Mouse (Mus musculus) midbrain, embryonic 12.5 days (tissue): ENCODE data around the gene Mrm3. TPM values are rescaled to one million over a fixed set of nuclear protein-coding genes. Genes with fewer than 3 reads are reported as not detected.

Experiments used
- ATAC-seq: fragments of 200-750 bp; cut with Nextera tagmentation; 2 replicates; pipeline ENCODE4 v1.8.0; 2017; ENCODE audit warnings: low read depth, moderate TSS enrichment, moderate library complexity; ENCODE audit not compliant: low FRiP score
- H3K27ac ChIP-seq: fragments of 300-500 bp; sonication (generic); replicated peaks from 2 replicates; pipeline ENCODE4 v1.5.1; 2016; ENCODE audit warnings: mild to moderate bottlenecking
- H3K27me3 ChIP-seq: fragments of 300-500 bp; sonication (generic); 2 replicates; pipeline ENCODE4 v1.6.1; 2016; ENCODE audit warnings: mild to moderate bottlenecking
- H3K36me3 ChIP-seq: fragments of 300-500 bp; sonication (generic); 2 replicates; pipeline ENCODE4 v1.6.1; 2016
- H3K4me1 ChIP-seq: fragments of 300-500 bp; sonication (generic); 2 replicates; pipeline ENCODE4 v1.6.1; 2016
- H3K4me2 ChIP-seq: fragments of 300-500 bp; sonication (generic); replicated peaks from 2 replicates; pipeline ENCODE4 v1.6.1; 2016; ENCODE audit warnings: mild to moderate bottlenecking, moderate library complexity
- H3K4me3 ChIP-seq: fragments of 300-500 bp; sonication (generic); 2 replicates; pipeline ENCODE4 v1.5.1; 2016; ENCODE audit warnings: mild to moderate bottlenecking
- H3K9ac ChIP-seq: fragments of 300-500 bp; sonication (generic); replicated peaks from 2 replicates; pipeline ENCODE4 v1.6.1; 2016; ENCODE audit warnings: mild to moderate bottlenecking, moderate library complexity
- H3K9me3 ChIP-seq: fragments of 300-500 bp; sonication (generic); 2 replicates; pipeline ENCODE4 v1.6.1; 2016; ENCODE audit warnings: mild to moderate bottlenecking
- WGBS: fragments of 180-500 bp; shearing (Covaris S2); methylation state at CpG from one replicate; pipeline ENCODE4 v1.1.7; 2016; 5-methylcytosine and 5-hydroxymethylcytosine counted together
- polyA plus RNA-seq: library from polyadenylated mRNA; unstranded; fragments of >200 nt; fragmentation: Nextera tagmentation; extraction: Ambion mirVana; gene quantifications from 2 replicates; pipeline ENCODE4 v1.2.1, GENCODE M21; 2016

The Mrm3 gene
- polyA plus RNA-seq, 1 experiment from 2014 or later = 17.7 TPM

DNA sequence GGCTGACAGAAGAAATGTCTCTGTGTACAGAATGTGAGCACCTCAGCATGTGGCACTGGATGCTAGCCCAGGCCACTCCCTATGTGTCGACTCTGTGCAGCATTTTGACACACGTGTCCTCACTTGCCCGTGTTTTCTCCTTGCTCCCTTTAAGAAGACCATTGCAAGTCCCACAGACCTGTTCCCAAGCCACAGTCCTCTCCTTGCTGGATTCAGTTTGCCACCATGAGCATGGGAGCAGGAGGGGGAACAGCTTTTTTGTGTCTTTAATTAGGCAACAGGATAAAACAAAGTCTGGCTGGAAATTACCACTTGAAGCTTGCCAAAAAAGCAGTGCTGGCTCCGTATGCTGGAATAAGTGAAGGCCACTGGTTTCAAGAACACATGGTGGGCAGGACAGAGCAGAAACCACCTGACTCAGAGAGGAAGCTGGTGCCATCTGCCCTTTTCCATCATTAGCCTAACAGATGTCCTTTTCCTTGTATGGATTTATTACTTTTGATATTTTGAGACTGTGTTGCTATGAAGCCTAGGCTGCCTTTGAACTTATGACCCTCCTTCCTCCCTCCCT lies 12.0 kb downstream of the Mrm3 start:
- WGBS = 78% methylated on average over 4 of the region's 4 CpGs
- H3K4me2 ChIP-seq = no peak overlapping the region
- H3K36me3 ChIP-seq = peaks cover 23% of the 10 kb centered on the region
- no peaks in the 10 kb centered on the region for H3K27me3 ChIP-seq
- H3K9me3 ChIP-seq = no peaks in the 10 kb centered on the region
- ATAC-seq = no peak
- no peak overlapping the region for H3K9ac ChIP-seq
- H3K4me3 ChIP-seq = no peak overlapping the region
- H3K27ac ChIP-seq = peak overlapping the region; percentile 1; the same call in 1 of the 2 replicates
- peaks cover 27% of the 10 kb centered on the region for H3K4me1 ChIP-seq

DNA sequence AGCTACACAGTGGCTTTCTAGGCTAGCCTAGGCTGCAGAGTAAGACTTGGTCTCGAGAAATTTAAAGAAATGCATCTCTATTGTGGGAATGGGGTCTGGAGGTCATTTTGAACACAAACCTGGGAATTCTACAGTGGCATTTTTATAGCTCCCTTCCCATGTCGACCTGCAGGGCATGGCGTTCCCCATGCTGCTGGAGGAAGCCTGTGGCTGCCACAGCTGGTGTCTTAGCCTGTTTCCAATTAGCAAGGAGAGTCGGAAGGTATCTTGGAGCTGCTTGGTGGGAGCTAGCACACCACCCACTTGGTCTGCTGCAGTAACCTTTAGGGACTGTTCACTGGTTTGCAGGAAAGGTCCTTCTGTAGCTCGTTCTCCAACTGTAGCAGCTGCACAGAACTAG lies 12.6 kb downstream of the Mrm3 start:
- Histone ChIP-seq H3K4me1 (peaks cover 34% of the 10 kb centered on the region), H3K27ac (0 out of 2 replicates have a peak overlapping the region, but pooled peaks have one; percentile 1), H3K36me3 (peaks cover 19% of the 10 kb centered on the region; the same call in 1 of the 2 replicates), H3K4me3 (no peak overlapping the region), H3K27me3 (no peaks in the 10 kb centered on the region), H3K9me3 (no peaks in the 10 kb centered on the region), H3K9ac (no peak overlapping the region), H3K4me2 (no peak overlapping the region)
- 58% methylated on average over 5 of the region's 5 CpGs for WGBS
- no peak for ATAC-seq

DNA sequence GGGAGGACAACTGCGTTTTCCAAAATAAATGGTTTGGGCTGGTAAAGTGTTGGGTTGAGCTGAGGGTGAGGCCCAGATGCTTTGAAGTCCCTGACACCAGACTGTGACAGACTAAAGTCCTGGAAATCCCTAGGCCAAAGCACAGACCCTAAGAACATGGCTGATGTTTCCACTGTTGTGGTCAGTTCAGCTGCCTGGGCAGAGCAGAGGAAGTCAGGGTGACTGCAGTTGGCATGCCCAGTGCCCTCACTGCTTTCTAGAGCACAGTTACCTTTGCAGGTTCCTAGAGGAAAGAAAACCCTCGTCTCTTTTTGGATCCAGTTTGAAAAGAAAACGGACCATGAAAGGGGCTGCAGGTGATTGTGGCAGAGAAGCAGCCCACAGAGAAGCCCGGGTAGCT lies 13.9 kb downstream of the Mrm3 start:
- H3K27ac ChIP-seq = no peak overlapping the region
- WGBS = 83% methylated on average over 4 of the region's 4 CpGs
- H3K4me2 ChIP-seq = no peak overlapping the region

DNA sequence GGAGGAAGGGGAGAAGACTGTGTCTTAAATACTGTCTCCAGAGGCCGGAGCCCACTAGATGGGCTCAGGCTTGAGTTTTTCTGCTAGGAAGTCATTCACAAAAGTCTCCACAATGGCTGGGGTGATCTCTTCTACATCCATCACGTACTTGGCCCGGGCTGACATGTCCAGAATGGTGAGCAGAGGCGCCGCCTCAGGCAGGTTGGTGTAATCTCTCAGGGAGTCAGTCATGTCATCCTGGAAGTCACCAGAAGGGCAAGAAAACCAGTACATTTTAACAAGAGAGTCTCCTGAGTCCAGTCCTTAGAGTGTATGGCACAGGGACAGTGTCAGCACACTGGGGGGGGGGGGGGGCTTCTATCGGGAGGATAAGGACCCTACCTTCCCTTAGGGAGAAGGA lies 15.0 kb downstream of the Mrm3 start:
- Histone ChIP-seq H3K4me3 (no peak overlapping the region), H3K4me1 (peaks cover 53% of the 10 kb centered on the region), H3K36me3 (peaks cover 19% of the 10 kb centered on the region; the same call in 1 of the 2 replicates), H3K9ac (no peak overlapping the region), H3K27me3 (peaks cover 4% of the 10 kb centered on the region; the same call in 1 of the 2 replicates), H3K4me2 (no peak overlapping the region), H3K9me3 (no peaks in the 10 kb centered on the region), H3K27ac (no peak overlapping the region)
- WGBS = 82% methylated on average over 5 of the region's 6 CpGs
- no peak for ATAC-seq

More for the DNA sequence above, 13.9 kb downstream of the Mrm3 start:
- Histone ChIP-seq H3K36me3 (peaks cover 19% of the 10 kb centered on the region; the same call in 1 of the 2 replicates), H3K4me3 (no peak overlapping the region), H3K9me3 (no peaks in the 10 kb centered on the region), H3K27me3 (peaks cover 4% of the 10 kb centered on the region; the same call in 1 of the 2 replicates), H3K4me1 (peaks cover 46% of the 10 kb centered on the region), H3K9ac (no peak overlapping the region)
- no peak for ATAC-seq

DNA sequence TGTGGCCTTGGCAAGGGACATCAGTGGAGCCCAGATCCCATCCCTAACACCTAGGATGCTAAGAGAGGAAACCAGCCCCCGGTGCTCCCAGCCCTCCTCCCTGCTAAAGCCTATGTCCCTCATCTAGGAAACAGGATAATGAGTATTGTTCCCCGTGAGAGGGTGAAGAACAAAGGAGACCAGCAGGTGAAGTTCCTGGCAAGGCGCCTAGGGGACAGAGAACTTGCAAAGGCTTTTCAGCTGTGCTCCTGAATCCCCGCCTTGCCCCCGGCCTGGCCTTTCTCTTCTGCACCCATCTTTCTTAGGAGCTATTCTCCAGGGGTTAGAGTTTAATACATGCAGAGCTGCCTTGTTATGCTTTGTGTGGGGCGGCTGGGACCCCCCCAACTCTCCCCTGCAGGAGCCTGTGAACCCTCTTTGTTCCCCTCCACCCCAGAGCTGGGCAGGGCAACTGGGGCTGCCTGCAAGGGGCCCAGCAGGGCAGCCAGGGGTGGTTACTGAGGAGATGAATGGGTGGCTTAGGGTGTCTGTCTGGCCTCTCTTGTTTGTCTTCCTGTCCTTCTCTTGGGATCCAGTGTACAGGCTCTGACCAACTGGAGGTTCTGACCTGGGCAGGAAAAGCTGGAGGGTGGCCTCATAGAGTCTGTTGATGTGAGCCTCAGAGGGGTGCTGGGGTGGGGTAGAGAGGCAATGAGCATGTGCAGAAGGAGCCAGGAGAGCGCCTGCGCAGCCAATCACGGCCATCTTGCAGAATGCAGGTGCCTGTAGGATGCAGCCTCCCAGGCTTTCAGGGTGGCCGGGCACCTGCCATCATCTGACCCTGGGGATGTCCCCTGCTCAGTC lies 16.9 kb downstream of the Mrm3 start:
- Histone ChIP-seq H3K27me3 (peaks cover 9% of the 10 kb centered on the region), H3K9me3 (no peaks in the 10 kb centered on the region), H3K4me3 (no peak overlapping the region), H3K4me1 (peaks cover 50% of the 10 kb centered on the region), H3K27ac (peak overlapping the region; percentile 81), H3K4me2 (peak overlapping the region; percentile 9; the same call in 1 of the 2 replicates), H3K36me3 (peaks cover 16% of the 10 kb centered on the region; the same call in 1 of the 2 replicates), H3K9ac (peak overlapping the region; percentile 47)
- ATAC-seq = peak; percentile 27
- 31% methylated on average over 10 of the region's 10 CpGs for WGBS

DNA sequence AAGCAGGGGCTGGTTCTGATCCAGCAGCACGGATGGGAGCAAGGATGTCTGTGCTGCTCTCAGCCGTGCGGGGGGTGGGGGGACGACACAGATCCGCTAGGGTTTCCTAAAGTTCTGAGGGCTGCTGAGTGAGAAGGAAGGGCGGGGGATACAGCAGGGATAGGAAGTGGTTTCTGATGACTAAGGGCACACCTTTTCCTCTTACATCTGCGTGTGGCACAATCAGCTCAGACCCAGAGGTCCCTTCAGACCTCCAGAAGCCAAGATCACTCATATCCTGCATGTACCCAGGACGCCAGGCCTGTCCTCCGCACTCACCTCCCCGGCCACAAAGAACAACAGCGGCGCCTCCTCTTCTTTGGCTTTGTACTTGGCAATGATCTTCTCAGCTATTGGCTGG lies 17.7 kb downstream of the Mrm3 start:
- no peak for ATAC-seq
- Histone ChIP-seq H3K27me3 (peaks cover 12% of the 10 kb centered on the region), H3K36me3 (peaks cover 16% of the 10 kb centered on the region; the same call in 1 of the 2 replicates), H3K4me1 (peaks cover 49% of the 10 kb centered on the region), H3K4me3 (no peak overlapping the region), H3K4me2 (no peak overlapping the region), H3K9me3 (no peaks in the 10 kb centered on the region), H3K9ac (no peak overlapping the region), H3K27ac (peak overlapping the region; percentile 81)
- WGBS = 68% methylated on average over 12 of the region's 12 CpGs

DNA sequence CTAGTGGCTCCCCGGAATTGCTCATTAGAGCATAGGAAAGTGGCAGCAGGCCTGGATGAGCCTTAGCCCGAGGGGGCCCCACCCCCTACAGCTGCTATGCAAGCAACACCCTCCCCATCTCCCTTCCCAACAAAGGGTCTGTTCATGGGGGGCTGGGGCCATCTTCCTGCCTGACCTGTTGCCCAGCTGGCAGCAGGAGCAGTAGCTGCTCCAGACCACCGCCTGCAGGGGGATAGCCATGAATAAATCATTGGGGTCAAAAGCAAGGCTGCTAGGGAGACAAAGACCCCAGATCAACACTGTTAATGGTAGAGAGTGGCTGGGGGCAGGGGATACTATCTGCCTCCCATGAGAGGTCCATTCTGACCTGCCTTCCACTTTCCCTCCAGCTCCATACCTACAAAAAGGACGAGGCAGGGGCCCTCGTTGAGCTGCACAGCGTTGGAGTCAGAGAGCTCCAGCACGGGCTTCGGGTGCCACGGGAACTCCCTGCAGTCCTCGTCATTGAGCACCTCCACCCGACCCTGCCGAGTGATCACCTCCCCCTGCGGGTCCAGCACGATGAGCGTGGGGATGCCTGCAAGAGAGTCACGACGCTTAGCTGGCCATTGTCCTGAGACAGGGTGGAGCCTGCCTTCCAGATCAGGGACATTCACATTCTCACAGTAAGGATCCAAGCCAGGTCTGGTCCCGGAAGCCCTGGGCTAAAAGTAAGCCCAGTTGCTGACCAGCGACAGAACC lies 19.3 kb downstream of the Mrm3 start:
- H3K4me3 ChIP-seq = no peak overlapping the region
- H3K4me2 ChIP-seq = peak overlapping the region; percentile 40
- peak; percentile 57 for ATAC-seq
- H3K9ac ChIP-seq = peak overlapping the region; percentile 49; the same call in 1 of the 2 replicates
- WGBS = 4% methylated on average over 19 of the region's 19 CpGs
- peaks cover 14% of the 10 kb centered on the region for H3K27me3 ChIP-seq
- peak overlapping the region; percentile 81 for H3K27ac ChIP-seq
- H3K4me1 ChIP-seq = peaks cover 63% of the 10 kb centered on the region
- no peaks in the 10 kb centered on the region for H3K9me3 ChIP-seq
- H3K36me3 ChIP-seq = peaks cover 9% of the 10 kb centered on the region; the same call in 1 of the 2 replicates

DNA sequence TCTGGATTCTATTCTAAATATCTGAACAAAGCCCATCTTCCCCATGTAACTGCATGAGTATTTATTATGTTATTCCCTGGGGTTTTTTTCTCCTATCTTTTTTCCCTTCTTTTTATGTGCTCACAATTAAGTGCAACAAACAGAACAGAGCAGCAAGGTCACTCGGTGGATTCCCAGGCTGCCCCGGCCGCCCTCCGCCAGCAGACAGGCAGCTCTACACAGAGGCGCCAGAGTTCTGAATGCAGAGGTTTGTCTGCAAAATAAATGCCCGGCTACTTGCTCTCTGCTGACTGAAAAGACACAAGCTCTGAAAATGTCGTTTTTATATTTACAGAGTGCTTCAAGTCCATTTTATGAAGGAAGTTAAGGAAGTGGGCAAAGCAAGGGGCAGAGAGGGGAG lies 24.0 kb downstream of the Mrm3 start:
- H3K4me3 ChIP-seq = no peak overlapping the region
- ATAC-seq = no peak
- H3K9me3 ChIP-seq = no peaks in the 10 kb centered on the region
- H3K4me1 ChIP-seq = peaks cover 49% of the 10 kb centered on the region
- H3K27ac ChIP-seq = peak overlapping the region; percentile 90
- peak overlapping the region; percentile 21; the same call in 1 of the 2 replicates for H3K4me2 ChIP-seq
- H3K9ac ChIP-seq = peak overlapping the region; percentile 24; the same call in 1 of the 2 replicates
- 14% methylated on average over 7 of the region's 7 CpGs for WGBS
- H3K27me3 ChIP-seq = peaks cover 15% of the 10 kb centered on the region; the same call in 1 of the 2 replicates
- H3K36me3 ChIP-seq = peaks cover 19% of the 10 kb centered on the region

DNA sequence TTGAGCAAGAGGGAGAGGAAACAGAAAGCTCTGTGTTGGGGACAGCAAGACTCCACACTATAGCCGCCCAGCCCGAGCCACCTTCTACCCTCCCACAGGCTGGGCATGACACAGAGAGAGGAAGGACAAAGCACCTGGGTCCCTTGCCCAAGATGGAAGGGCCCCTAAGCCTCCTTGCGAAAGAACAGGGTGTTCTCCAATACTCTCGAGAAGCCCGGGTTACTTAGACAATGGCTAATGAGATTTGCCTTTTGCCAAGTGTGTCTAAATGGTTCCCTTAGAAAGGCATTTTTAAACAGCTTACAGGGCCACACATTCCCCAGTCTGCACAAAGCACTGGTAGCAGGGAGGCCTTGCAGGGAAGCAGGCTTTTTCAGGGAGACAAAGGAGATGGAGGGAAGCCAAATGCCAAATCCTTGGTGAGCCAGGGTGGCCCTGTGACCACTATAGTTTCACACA lies 24.5 kb downstream of the Mrm3 start:
- H3K36me3 ChIP-seq = peaks cover 22% of the 10 kb centered on the region
- WGBS = 5% methylated on average over 5 of the region's 5 CpGs
- no peaks in the 10 kb centered on the region for H3K9me3 ChIP-seq
- H3K4me3 ChIP-seq = no peak overlapping the region
- peak overlapping the region; percentile 21; the same call in 1 of the 2 replicates for H3K4me2 ChIP-seq
- ATAC-seq = peak; percentile 77
- H3K27ac ChIP-seq = peak overlapping the region; percentile 90
- peak overlapping the region; percentile 25 for H3K9ac ChIP-seq
- H3K27me3 ChIP-seq = peaks cover 15% of the 10 kb centered on the region; the same call in 1 of the 2 replicates
- peaks cover 44% of the 10 kb centered on the region for H3K4me1 ChIP-seq

DNA sequence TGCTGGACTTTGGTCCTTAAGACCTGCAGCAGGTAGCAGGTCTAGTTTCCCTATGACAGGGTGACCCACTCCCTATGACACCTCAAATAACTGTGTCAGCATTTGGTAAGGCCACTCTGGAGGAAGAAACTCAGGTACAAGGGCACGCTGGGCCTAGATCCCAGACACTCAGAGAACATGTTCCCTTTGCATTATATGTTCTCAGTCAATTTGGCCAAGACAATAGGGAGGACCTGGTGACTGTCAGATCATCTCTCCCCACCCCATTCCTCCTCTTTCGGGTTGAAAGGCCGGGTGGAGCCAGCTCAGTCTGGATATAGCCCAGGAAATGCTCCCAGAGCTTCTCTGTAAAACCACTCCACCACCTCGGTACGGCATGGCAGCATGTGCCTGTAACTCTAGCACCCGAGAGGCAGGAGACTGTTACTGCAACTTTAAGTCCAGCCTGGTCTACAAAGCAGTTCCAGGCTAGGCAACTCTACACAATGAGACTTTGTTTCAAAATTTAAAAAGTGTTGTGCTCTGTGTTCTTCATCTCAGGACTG lies 25.1 kb downstream of the Mrm3 start:
- peak overlapping the region; percentile 25; the same call in 1 of the 2 replicates for H3K9ac ChIP-seq
- H3K4me1 ChIP-seq = peaks cover 38% of the 10 kb centered on the region
- no peak; the same call in 1 of the 2 replicates for ATAC-seq
- H3K36me3 ChIP-seq = peaks cover 25% of the 10 kb centered on the region
- no peak overlapping the region for H3K4me2 ChIP-seq
- peak overlapping the region; percentile 90 for H3K27ac ChIP-seq
- H3K4me3 ChIP-seq = no peak overlapping the region
- peaks cover 15% of the 10 kb centered on the region; the same call in 1 of the 2 replicates for H3K27me3 ChIP-seq
- WGBS = 39% methylated on average over 6 of the region's 6 CpGs
- H3K9me3 ChIP-seq = no peaks in the 10 kb centered on the region

DNA sequence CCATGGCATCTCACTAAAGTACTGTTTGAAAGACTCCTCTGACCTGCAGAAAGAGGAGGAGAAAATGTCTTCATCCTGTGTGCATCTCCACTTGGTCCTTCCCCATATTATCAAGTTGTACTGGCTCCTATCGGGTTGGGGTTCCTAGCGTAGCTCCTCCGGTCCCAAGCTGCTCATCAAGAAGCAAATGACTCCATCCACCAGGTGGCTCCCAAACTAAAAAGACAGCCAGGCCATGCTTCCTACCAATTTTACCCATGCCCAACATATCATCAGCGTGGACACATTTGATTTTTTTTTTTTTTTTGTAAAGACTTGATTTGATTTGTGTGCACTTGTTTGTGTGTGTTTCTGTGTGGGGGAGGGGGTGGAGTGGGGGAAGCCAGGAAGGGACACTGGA lies 28.9 kb downstream of the Mrm3 start:
- ATAC-seq = no peak

More for the DNA sequence above, 28.9 kb downstream of the Mrm3 start:
- no peak overlapping the region for H3K4me3 ChIP-seq
- no peak overlapping the region for H3K9ac ChIP-seq
- 79% methylated on average over 4 of the region's 4 CpGs for WGBS
- no peak overlapping the region for H3K27ac ChIP-seq
- H3K4me2 ChIP-seq = no peak overlapping the region
- no peaks in the 10 kb centered on the region for H3K9me3 ChIP-seq
- H3K4me1 ChIP-seq = peaks cover 18% of the 10 kb centered on the region
- H3K36me3 ChIP-seq = peaks cover 33% of the 10 kb centered on the region
- peaks cover 4% of the 10 kb centered on the region; the same call in 1 of the 2 replicates for H3K27me3 ChIP-seq
